Mouse (Mus musculus): ENCODE data around the gene Yrdc.
A peak's percentile ranks its signal among the peaks of the same experiment; 100 is the strongest.

Yrdc gene

DNA sequence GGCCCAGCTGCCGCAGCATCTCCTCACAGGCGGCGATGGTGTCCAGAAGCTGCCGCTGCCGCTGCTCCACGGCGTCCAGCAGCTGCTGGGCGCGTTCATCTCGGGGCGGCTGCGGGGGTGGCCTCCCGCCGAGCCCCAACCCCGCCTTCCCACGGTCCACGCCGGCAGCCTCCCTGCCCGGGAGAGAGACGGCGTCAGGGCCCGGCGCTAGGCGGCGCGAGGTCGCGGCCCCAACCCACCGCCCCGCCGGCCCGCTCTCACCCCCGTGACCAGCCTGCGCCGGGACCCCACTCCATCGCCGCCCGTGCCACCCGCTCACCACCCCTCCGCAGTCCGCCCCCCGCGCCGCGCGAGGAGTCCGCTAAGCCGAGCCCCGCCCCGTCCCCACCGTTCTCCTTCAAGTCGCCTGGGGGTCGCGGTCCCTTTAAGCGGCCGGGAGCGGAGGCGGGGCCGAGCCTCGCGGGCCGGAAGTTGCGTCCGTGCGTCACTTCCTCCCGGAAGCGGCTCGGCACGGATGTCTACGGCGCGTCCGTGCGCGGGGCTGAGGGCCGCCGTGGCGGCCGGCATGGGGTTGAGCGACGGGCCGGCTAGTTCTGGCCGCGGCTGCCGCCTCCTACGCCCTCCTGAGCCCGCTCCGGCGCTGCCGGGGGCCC, at the start of gene Yrdc:
Gene Yrdc, plus strand, starts transcription at position 419 of the 653 bp plus-strand sequence.
- peak; percentile 93 for DNase-seq (ENCODE audit: low spot score)

DNA sequence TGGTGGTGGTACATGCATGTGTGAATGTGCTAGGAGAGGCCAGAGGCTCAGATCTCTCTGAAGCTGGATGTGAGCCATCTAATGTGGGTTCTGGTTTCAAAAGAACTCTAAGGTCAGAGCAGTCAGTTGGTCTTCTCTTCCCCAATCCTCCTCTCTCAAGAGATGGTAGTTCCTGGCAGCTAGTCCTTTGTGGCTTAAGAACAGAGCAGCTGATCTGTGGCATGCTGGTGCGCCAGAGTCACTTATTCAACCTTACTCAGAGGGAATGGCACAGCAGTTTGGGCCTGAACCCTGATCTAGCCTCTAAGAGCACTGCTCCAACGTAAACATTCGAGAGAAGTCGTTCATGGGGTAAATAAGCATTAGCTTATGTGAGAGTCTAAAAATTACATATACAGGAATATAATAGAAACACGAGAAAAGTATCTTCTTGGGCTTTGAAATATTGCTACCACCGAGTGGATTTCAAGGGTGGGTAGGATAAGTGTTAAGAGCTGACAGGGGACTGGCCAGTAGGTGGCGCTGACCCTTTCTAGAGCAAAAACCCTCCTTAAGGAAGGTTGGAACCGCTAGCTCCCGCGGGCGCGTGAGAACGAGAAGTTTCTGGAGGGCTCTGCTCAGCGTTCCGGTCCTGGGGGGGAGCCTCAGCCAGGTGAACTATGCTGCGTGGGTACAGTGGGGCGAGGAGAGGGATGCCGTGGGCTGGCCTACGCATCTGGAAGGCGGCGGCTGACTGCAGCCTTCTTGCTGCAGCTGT, 48.7 kb upstream of the Yrdc start, which contains the start of gene Mtf1:
Gene Mtf1, plus strand, starts transcription at position 553 of the 757 bp plus-strand sequence.
- peak; percentile 83 for DNase-seq (ENCODE audit: low spot score)

DNA sequence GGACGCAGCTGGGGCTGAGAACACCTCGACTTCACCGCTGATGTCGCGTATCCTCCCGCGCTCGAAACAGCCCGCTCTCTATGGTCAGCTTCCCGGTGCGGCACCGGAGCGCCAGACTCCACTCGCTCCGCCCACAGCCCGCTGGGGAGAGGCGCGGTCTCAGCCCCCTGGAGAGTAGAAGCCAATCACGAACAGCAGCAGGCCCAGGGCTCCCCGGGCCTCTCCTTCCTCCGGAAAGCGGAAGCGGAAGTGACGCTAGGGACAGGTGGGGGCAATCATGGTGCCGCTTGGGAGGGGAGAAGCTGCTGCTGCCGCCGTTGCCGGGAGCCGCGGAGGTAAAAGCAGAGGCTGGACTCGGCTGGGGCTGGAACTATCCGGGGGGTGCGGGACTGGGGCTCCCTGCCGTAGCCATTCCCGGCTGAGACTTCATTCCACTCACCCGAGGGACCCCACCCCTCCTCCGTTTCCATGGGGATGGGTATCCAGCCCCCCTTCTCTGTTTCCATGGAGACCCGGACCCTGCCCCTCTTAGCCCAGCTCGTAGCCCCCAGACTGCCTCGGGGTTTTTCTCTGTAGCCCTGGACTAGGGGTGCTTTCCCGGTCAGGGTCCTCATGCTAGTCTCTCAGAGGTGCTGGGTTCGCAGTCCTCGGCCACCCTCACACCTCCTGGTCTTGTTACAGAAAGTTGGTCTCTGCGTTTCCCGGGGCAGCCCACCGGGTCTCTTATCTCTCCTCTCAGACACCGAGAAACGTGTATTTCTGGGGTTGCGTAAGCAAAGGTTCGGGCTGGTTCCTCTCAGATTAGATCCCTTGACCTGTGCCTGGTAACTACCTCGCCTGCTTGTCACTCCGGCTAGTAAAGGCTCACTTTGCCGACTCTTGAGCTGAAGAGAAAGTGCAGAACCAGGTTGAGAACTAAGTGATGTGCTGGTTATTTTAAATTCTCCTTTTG, 47.9 kb upstream of the Yrdc start:
- peak; percentile 95 for DNase-seq (ENCODE audit: low spot score)

DNA sequence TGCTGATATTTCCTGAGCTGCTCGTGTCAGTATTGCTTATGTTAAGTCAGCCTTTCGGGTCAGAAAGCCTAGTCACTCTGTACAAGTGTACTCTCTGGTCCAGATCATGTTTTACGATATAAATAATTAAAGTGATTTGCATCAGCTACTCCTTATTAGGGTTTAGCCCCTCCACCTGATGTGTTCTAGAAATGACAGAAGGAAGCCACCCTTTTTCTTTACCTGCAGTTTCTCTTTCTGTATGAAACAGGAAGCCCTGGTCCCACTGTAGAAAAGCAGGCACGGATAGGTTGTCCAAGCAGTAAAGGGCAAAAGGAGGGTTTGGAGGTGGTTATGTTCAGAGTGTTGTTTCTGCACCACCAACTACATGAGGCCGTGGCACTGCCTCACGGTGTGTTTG, 47.1 kb upstream of the Yrdc start:
- no peak for DNase-seq (ENCODE audit: low spot score)

DNA sequence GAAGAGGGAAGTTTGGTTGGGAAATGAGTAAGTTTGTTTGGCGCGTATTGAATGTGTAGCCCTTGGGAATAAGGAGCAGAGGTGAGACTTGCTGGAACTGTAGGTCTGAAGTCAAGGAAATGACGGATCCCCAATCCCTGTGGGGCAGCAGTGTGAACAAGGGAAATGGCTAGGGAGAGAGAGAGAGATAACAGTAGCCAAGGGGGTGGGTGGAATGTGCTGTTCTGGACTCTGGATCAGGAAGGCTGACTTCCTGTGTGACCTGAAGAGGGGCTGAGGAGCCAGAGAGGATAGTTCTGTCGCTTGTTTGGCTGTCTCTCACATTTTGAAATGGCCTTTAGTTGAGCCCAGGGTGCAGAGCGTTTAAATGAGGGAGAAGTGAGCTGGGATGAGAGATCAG, 42.0 kb upstream of the Yrdc start:
- DNase-seq (ENCODE audit: low spot score): no peak

DNA sequence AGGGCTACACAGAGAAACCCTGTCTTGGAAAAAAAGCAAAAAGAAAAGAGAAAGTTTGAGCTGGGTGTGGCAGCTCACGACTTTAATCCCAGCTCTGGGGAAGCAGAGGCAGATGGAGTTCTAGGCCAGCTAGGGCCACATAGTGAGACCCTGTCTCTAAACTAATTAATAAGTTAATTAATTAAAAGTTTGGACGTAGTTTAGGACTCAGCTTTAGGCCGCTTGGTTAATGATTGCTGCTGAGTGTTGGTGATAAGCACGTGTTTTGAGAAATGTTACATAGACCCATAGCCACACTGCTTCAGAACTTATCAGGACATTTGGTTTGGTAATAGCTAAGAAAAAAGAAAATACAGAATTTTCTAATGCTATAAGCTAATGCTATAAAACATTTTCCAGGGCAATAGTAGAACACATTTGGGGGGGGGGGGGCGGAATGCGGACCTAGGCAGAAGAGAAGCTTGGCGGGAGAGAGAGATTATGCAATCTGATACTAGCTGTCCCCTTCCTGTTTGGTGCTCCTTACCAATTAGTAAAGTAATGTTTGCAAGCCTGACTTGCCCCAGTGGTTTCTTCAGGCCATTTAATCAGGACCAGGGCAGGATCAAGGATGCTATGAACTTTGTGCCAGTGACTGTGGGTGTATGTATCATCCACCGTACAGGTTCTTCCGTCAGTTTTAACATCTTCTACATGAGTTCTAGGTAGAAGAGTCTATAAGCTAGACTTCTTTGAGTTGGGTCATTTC, 41.2 kb upstream of the Yrdc start:
- no peak for DNase-seq (ENCODE audit: low spot score)

DNA sequence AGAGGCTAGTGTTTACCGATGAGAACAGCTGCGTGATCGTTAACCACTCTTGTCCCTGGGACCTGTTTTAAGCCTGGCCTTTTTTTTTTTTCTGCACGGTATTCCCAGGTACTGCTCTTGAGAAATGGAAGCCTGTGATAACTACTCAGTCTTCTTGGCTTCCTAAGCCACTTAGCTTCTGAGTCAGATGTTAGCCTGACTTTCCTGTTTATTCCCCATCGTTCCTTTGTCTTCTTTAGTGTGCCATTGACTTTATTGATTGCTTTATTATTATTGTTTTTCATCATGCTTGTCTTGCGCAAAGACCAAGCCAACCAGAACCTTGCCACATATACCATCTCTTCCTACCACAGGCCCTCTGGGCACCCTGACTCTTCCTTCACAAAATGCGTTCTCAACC, 40.4 kb upstream of the Yrdc start:
- no peak for DNase-seq (ENCODE audit: low spot score)

DNA sequence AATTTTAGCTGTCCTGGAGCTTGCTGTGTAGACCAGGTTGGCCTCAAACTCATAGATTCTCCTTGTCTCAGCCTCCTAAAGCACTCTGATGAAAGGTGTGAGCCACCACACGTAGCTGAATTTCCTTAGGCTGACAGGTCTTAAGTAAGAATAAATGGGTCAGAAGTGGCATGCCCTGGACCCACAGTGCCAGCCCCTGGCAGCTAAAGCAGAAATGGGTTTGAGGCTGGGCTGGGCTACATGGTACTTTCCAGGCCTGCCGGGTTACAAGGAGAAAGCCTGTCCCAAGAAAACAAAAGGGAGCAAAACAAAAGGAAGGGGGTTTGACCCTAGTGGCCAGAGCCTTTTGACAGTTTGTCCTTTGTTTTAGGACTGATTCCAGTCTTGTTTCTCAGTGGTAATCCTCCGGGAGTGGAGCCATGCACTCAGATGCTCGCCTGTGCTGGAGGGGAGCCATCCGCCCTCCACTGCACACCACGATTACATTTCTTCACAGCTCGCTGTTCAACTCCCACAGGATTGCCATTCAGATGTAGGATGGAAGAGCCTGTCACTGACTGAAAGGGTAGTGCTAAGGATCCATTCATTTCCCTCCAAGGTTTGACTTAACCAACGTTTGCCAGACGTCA, 39.0 kb upstream of the Yrdc start:
- DNase-seq (ENCODE audit: low spot score): no peak

DNA sequence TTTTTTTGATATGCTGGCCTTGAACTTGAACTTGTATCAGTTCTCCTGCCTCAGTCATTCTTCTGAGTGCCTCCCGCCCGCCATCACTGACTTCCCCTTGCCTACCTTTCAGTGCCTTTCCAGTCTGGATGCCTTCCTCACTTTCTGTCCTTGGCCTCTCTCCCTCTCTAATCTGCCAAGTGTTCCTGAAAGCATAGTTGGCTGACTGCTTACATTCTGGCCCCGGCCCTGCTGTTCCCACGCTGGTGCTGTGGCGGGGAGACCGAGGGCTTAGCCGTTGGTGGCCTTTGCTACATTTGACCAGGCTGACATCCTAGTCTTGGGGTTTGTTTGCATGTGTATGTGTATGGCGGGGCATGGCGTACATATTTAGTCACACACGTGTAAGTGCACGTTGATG, 34.6 kb upstream of the Yrdc start:
- no peak for DNase-seq (ENCODE audit: low spot score)

DNA sequence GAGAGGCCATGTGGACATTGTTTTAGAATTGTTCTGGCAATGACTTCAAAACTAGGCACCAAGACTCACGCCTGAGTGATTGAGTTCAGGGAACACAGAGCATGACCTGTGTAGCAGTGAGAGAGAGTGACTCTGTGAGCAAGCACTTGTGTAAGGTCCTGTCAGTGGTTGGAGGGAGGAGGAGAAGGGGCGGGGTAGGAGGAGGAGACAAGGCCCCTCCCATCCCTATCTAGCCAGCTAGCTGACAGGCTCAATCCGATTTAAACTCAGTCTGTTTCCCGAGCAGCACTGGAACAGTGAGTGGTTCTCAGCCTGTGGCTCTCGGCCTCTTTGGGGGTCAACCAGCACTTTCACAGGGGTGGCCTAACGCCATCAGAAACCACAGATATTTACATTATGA, 32.7 kb upstream of the Yrdc start:
- peak; percentile 15 for DNase-seq (ENCODE audit: low spot score)

DNA sequence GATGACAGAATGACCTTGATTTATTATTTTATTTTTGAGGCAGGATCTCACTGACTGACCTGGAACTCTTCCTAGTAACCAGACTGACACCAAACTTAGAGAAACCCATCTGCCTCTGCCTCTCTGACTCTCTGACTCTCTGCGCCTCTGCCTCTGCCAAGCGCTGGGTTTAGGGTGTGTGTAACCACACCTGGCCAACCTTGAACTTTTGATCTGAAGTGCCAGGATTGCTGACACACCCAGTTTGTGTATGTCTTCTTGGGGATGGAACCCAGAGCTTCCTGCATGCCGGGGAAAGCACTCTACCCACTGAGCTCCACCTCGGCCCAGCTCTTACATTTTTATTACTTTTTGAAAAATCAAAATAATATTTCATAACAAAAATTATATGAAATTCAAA, 31.6 kb upstream of the Yrdc start:
- no peak for DNase-seq (ENCODE audit: low spot score)

DNA sequence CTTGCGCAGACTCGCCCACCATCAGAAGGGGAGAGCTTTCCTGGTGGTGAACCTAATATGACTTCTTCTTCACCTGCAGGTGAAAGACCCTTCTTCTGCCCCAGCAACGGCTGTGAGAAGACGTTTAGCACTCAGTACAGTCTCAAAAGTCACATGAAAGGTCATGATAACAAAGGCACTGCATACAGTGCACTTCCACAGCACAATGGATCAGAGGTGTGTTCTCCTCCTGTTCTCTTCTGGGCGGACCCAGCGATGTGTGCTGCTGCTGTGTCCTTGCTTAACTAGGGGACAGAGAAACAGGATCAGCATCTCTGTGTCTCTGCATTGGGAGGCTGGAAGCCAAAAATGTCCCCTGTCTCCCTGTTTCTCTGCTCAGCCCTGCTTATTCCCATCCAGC, 25.5 kb upstream of the Yrdc start:
- no peak for DNase-seq (ENCODE audit: low spot score)

DNA sequence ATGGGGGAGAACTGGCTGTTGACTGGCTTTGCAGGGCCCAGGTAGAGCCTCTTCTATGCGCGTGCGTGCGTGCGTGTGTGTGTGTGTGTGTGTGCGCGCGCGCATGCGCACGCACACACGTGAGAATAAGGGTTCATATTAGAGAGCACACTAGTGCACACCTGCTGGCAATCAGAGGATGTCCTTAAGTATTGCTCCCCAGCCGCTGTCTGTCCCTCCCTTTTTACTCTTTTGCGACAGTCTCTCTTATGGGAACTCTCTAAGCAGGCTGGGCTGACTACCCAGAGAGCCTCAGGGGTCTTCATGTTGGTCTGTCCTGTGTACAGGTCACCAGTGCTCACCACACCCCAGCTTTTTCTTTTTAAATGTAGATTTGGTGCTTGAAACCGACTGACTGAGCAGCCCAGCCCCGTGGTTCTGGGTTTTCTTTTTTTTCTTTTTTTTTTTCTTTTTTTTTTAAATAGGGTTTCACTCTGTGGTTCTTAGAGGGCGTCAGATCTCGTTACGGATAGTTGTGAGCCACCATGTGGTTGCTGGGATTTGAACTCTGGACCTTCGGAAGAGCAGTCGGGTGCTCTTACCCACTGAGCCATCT, 25.0 kb upstream of the Yrdc start:
- no peak for DNase-seq (ENCODE audit: low spot score)

DNA sequence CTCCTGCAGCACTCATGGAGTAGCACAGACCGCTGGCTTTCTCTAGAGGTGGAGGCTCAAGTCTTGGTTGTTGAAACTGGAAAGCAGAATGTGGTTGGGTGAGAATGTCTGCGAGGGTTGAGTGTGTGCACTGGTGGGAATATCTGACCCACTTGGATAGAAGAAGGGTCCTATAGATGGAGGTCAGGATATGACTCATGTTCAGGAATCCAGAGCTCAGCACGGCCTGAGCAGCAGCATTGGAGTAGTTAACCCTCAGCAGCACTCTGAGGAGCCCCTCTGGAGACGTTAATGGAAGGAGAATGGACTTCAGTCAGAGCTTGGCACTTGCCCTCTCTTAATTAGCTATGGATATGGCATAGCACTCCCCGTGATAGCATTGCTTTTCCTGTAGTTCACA, 20.8 kb upstream of the Yrdc start:
- DNase-seq (ENCODE audit: low spot score): no peak

DNA sequence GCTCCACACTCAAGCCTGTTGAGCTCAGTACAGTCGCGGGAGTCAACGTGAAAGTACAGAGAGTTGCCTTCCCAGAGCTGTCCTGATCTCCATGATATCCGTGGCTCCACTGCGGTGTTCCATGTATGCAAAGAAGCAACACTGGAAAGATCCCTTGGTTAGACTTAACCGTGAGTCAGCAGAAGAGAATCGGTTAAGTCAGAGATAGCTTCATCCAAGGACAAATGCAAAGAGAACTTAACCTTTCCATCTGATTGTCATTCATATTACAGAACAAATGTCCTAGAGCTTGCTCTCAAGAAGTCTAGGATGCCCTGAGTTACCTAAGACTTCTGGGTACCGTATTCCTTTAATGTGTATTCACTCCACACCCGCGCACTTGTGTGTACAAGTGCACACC, 17.7 kb upstream of the Yrdc start:
- DNase-seq (ENCODE audit: low spot score): no peak

DNA sequence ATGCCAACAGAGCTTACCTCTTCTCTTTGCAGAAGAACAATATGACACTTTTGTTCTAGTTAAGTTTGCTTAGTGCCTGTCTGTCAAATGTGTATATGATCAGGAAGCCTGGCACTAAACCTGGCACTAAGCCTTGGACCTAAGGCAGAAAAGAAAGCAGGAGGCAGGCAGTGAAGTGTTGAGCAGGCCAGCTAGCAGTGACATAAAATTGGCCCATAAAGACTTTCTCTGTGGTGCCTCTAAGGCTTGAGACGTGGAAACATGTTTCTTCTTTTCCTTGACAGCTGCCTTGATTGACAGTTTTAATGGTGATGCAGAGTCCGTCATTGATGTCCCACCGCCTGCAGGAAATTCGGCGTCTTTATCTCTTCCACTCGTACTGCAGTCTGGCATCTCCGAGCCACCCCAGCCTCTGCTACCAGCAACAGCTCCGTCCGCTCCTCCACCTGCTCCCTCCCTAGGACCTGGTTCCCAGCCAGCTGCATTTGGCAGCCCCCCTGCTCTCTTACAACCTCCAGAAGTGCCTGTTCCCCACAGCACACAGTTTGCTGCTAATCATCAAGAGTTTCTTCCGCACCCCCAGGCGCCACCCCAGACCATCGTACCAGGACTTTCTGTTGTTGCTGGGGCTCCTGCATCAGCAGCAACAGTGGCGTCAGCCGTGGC, 12.3 kb upstream of the Yrdc start:
- DNase-seq (ENCODE audit: low spot score): no peak

DNA sequence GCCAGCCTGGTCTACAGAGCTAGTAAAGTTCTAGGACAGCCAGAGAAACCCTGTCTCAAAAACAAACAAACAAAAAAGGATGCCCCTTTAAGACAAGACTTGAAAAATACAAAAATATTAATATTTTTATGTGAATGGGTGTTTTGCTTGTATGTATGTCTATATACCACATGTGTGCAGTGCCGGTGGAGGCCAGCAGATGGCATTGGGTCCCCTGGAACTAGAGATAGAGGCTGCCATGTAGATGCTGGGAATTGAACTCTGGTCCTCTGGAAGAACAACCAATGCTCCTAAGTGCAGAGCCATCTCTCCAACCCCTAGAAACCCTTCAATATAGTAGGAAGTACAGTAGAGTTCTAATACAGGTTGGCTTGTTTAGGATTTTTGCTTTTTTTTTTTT, 9.5 kb upstream of the Yrdc start:
- no peak for DNase-seq (ENCODE audit: low spot score)

DNA sequence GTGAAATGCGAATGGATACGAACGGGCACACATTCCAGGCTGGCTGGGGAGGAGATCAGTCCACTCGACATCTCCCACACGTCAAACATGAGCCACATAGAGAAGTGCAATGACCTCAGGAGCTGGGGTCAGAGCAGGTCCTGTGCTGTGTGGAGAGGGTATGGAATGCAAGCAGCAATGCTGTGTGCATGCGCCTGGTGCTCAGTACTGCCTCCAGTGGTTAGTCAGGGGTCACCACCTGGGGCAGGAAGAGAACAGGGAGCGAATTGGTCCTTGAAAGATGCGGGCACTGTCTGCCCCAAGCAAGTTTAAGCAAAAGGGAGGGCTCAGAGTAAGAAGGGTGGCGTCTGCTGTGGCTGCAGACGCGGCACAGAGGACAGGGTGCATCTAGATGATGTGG, 7.0 kb upstream of the Yrdc start:
- peak; percentile 29 for DNase-seq (ENCODE audit: low spot score)

DNA sequence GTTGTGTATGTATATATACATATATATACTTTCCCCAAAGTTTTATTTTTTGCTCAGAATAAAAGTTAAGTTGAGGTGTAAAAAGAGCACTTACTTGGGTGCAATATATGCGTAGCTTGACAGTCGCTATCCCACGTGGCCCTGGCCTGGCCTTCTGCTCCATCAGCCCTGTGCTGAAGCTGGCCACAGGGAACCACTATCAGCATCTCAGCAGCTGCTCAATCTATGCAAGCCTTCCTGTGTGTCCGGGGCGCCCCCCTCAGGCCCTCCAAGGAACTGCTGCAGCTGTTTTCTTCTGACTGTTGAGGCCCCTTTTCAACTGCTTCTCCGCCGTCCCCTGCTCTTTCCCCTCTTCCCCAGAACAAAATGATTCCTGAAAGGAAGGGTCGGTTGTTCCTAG, 2.9 kb upstream of the Yrdc start:
- peak; percentile 72 for DNase-seq (ENCODE audit: low spot score)

DNA sequence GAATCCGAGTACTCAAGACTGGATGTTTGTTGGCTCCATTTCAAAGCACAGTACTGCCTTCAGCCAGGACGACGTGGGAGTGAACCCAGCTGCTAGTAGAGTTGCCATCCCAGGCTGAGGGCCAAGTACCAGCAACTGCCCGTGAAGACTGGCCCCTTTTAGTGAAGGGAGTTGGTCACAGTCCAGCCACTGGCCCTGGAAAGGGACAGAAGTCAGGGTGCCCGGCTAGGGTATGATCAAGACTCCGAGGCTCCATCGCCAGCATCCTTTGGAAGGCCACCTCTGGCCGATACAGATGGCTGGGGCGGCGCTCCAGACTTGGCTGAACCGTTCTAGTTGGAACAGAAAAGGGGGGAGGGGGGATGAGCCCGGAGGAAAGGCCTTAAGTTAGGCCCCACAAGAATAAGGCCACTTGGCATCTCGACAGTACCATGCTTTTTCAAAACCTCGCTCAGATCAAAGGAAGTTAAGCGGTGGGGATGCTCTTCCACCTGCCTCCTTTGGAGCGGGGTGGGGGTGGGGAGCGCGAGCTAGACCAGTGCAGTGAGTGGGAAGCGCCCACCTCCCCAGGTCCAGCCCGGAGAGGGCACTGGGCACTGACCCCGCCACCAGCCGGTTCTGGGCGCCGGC, 733 bp upstream of the Yrdc start:
- no peak for DNase-seq (ENCODE audit: low spot score)

Data from urinary bladder, postnatal 25 days (tissue).